Mouse (Mus musculus): Measurements from ENCODE around the gene Btg1. TPM values are rescaled to one million over a fixed set of nuclear protein-coding genes. Genes with fewer than 3 reads are reported as not detected.

Btg1 gene
- polyA plus RNA-seq, 1 experiment: 130 TPM

- no peaks in the 10 kb centered on the region for H3K27me3 ChIP-seq (ENCODE audit: control insufficient read depth, insufficient read depth, low read length)
- H3K4me1 ChIP-seq (ENCODE audit: control insufficient read depth, insufficient read depth, low read length): no peaks in the 10 kb centered on the region
- no peak overlapping the region for H3K4me3 ChIP-seq (ENCODE audit: control insufficient read depth, low read depth, low read length)
- no peaks in the 10 kb centered on the region for H3K36me3 ChIP-seq (ENCODE audit: control insufficient read depth, insufficient read depth, low read length)
- H3K27ac ChIP-seq (ENCODE audit: control insufficient read depth, insufficient read depth, low read depth, low read length): no peak overlapping the region
- no peak for TF ChIP-seq POLR2A (IDR thresholded peaks at IDR 0.05; ENCODE audit: control insufficient read depth, low read depth, low read length)
- no peak for TF ChIP-seq CTCF (IDR thresholded peaks at IDR 0.05; ENCODE audit: control insufficient read depth, insufficient read depth, insufficient replicate concordance, low read depth, low read length)
These were observed 35.6 kb upstream of the Btg1 start for GRCm38 (mm10) chr10:96581232-96581631.

DNA sequence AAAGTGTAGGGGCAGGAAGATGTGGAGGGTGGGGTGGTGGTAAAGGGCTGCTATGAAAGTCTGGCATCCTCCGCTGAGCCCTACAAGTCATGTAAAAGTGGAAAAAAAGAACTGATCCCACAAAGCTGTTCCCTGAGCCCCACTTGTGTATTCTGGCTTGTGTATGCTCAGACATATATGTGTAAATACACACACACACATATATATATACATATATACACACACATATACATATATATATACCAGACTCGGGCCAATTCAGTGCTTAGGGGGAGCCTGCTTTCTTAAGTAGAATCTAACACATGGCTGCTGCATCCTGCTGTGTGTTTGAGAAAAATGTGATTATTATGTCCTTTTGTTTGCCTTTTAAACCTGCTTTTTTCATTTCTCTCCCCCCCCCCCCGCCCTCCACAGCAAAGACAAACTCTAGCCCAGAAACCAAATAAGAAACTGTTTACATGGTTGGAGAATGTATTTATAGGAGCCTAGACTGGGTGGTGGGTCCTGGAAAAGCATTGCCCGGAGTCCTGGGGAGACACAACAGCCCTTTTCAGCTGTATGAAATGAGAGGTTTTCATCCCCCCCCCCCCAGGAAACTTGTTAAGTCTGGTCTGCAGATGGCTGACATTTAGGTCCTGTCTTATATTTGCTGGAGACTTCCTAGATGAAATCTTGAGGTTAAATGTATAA is 30.5 kb upstream of the Btg1 start:
- H3K27ac ChIP-seq (ENCODE audit: control insufficient read depth, insufficient read depth, low read depth, low read length): no peak overlapping the region

DNA sequence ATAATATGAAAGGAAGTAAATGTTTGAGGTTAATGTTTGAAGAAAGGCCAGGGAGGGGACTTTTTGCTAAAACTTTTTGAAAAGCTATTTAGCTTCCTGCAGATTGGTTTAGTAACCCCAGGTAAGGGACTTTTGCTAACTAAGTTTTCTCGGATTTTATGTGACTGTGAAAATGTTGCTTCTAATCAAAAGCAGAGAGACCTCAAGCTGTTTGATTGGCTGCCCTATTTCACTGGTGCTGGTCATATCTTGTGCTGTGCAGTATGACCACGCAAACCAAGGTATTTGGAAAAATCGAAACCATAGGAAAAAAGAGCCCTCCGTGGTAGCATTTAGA is 30.0 kb upstream of the Btg1 start:
- Histone ChIP-seq H3K27ac (ENCODE audit: control insufficient read depth, insufficient read depth, low read depth, low read length) (no peak overlapping the region), H3K27me3 (ENCODE audit: control insufficient read depth, insufficient read depth, low read length) (no peaks in the 10 kb centered on the region), H3K4me3 (ENCODE audit: control insufficient read depth, low read depth, low read length) (no peak overlapping the region), H3K4me1 (ENCODE audit: control insufficient read depth, insufficient read depth, low read length) (no peaks in the 10 kb centered on the region), H3K36me3 (ENCODE audit: control insufficient read depth, insufficient read depth, low read length) (no peaks in the 10 kb centered on the region)
- TF ChIP-seq CTCF (IDR thresholded peaks at IDR 0.05; ENCODE audit: control insufficient read depth, insufficient read depth, insufficient replicate concordance, low read depth, low read length) (no peak), POLR2A (IDR thresholded peaks at IDR 0.05; ENCODE audit: control insufficient read depth, low read depth, low read length) (no peak)

More for the DNA sequence above, 30.5 kb upstream of the Btg1 start:
- TF ChIP-seq POLR2A (IDR thresholded peaks at IDR 0.05; ENCODE audit: control insufficient read depth, low read depth, low read length): no peak
- no peaks in the 10 kb centered on the region for H3K36me3 ChIP-seq (ENCODE audit: control insufficient read depth, insufficient read depth, low read length)
- H3K4me1 ChIP-seq (ENCODE audit: control insufficient read depth, insufficient read depth, low read length): no peaks in the 10 kb centered on the region
- H3K4me3 ChIP-seq (ENCODE audit: control insufficient read depth, low read depth, low read length): no peak overlapping the region
- H3K27me3 ChIP-seq (ENCODE audit: control insufficient read depth, insufficient read depth, low read length): no peaks in the 10 kb centered on the region

- H3K36me3 ChIP-seq (ENCODE audit: control insufficient read depth, insufficient read depth, low read length): no peaks in the 10 kb centered on the region
- H3K27ac ChIP-seq (ENCODE audit: control insufficient read depth, insufficient read depth, low read depth, low read length): no peak overlapping the region
- no peaks in the 10 kb centered on the region for H3K4me1 ChIP-seq (ENCODE audit: control insufficient read depth, insufficient read depth, low read length)
- H3K27me3 ChIP-seq (ENCODE audit: control insufficient read depth, insufficient read depth, low read length): no peaks in the 10 kb centered on the region
- no peak for TF ChIP-seq CTCF (IDR thresholded peaks at IDR 0.05; ENCODE audit: control insufficient read depth, insufficient read depth, insufficient replicate concordance, low read depth, low read length)
- no peak for TF ChIP-seq POLR2A (IDR thresholded peaks at IDR 0.05; ENCODE audit: control insufficient read depth, low read depth, low read length)
- H3K4me3 ChIP-seq (ENCODE audit: control insufficient read depth, low read depth, low read length): no peak overlapping the region
These were observed 28.6 kb upstream of the Btg1 start for GRCm38 (mm10) chr10:96588233-96588632.

DNA sequence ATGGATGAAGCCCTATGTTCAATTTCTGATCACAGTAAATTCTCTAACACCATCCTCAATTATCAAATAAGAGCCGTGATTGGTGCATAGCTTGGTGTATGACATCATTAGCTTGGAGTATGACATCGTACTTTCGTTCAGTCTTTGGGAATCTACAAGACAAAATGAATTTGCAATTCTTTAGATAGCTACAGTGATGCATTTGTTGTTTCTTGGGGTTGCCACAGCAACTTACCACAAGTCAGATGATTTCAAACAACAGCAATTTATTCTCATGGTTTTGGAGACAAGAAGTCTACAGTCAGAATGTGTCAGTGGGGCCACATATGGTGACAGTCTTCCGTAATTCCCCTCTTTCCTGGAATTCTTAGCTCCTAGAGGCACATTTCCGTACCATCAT is 27.0 kb upstream of the Btg1 start:
- Histone ChIP-seq H3K36me3 (ENCODE audit: control insufficient read depth, insufficient read depth, low read length) (no peaks in the 10 kb centered on the region), H3K27me3 (ENCODE audit: control insufficient read depth, insufficient read depth, low read length) (no peaks in the 10 kb centered on the region), H3K27ac (ENCODE audit: control insufficient read depth, insufficient read depth, low read depth, low read length) (no peak overlapping the region), H3K4me1 (ENCODE audit: control insufficient read depth, insufficient read depth, low read length) (no peaks in the 10 kb centered on the region), H3K4me3 (ENCODE audit: control insufficient read depth, low read depth, low read length) (no peak overlapping the region)
- TF ChIP-seq CTCF (IDR thresholded peaks at IDR 0.05; ENCODE audit: control insufficient read depth, insufficient read depth, insufficient replicate concordance, low read depth, low read length): no peak
- TF ChIP-seq POLR2A (IDR thresholded peaks at IDR 0.05; ENCODE audit: control insufficient read depth, low read depth, low read length): no peak

DNA sequence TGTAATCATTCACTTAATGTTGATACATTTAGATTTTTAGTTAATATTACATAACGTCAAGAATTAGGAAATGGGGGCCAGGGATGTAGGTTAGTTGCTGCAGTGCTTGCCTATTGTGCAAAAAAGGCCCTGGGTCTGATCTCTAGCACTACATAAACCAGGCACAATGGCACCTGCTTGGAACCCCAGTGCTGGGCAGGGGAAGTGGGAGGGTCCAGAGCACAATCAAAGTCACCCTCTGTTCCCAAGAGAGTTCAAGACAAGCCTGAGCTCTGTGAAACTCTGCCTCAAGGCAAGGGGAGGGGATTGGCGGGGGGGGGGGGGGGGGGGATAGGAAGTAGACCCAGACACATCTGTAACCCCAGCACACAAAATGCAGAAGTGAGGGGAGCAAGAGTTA is 24.7 kb upstream of the Btg1 start:
- Histone ChIP-seq H3K4me3 (ENCODE audit: control insufficient read depth, low read depth, low read length) (no peak overlapping the region), H3K4me1 (ENCODE audit: control insufficient read depth, insufficient read depth, low read length) (no peaks in the 10 kb centered on the region), H3K27ac (ENCODE audit: control insufficient read depth, insufficient read depth, low read depth, low read length) (no peak overlapping the region), H3K36me3 (ENCODE audit: control insufficient read depth, insufficient read depth, low read length) (no peaks in the 10 kb centered on the region), H3K27me3 (ENCODE audit: control insufficient read depth, insufficient read depth, low read length) (no peaks in the 10 kb centered on the region)
- TF ChIP-seq CTCF (IDR thresholded peaks at IDR 0.05; ENCODE audit: control insufficient read depth, insufficient read depth, insufficient replicate concordance, low read depth, low read length): no peak
- no peak for TF ChIP-seq POLR2A (IDR thresholded peaks at IDR 0.05; ENCODE audit: control insufficient read depth, low read depth, low read length)

GRCm38 (mm10) chr10:96595435-96596132 is 21.2 kb upstream of the Btg1 start:
- Histone ChIP-seq H3K27me3 (ENCODE audit: control insufficient read depth, insufficient read depth, low read length) (no peaks in the 10 kb centered on the region), H3K36me3 (ENCODE audit: control insufficient read depth, insufficient read depth, low read length) (no peaks in the 10 kb centered on the region), H3K4me3 (ENCODE audit: control insufficient read depth, low read depth, low read length) (no peak overlapping the region), H3K4me1 (ENCODE audit: control insufficient read depth, insufficient read depth, low read length) (no peaks in the 10 kb centered on the region), H3K27ac (ENCODE audit: control insufficient read depth, insufficient read depth, low read depth, low read length) (no peak overlapping the region)
- TF ChIP-seq POLR2A (IDR thresholded peaks at IDR 0.05; ENCODE audit: control insufficient read depth, low read depth, low read length): no peak
- no peak for TF ChIP-seq CTCF (IDR thresholded peaks at IDR 0.05; ENCODE audit: control insufficient read depth, insufficient read depth, insufficient replicate concordance, low read depth, low read length)
